Mouse (Mus musculus): ENCODE data around the gene AC140267.1. TPM values are rescaled to one million over a fixed set of nuclear protein-coding genes. Genes with fewer than 3 reads are reported as not detected.

Gene AC140267.1
- polyA plus RNA-seq, 1 experiment from 2014 or later, result 2.3 TPM

DNA sequence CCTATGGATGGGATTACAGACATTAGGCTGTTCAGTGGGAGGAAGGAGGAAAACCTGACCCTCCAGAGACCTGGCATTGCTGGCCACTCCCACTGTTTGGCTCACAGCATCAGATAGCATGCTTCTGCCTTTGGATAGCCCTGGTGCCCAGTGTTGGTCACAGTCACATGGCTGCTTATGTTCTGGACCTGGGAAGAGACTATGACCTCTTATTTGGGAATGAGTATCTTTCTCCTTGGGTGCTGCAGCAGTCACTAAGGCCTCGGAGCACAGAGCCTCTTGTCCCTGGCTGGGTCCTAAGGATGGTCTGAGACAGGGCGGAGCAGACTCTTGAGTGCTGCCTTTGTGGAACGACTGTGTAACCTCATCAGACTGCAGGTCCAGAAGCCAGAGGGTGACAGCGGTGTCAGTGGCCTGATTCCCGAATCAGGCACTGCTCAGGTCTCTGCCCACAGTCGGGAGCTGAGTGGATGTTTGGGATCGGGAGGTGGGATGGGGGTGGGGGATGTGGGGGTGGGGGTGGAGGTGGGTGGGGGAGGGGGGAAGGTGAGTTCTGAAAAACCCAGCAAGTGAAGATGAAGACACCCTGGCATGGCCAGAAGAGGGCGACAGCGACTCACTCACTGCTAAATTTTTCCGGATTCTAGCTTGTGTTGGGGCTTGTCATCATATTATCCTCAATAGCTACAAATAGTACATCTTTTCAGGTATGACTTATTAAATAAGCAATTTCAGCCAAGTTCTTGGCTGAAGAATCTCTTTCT is 19.7 kb upstream of the AC140267.1 start:
- peaks cover 11% of the 10 kb centered on the region for H3K36me3 ChIP-seq (replicated peaks)
- H3K27me3 ChIP-seq (replicated peaks), result no peaks in the 10 kb centered on the region
- H3K9ac ChIP-seq, result no peak overlapping the region
- 0 out of 2 replicates have a peak, but pooled peaks cover 3% of the 10 kb centered on the region for H3K4me1 ChIP-seq
- no peak for ATAC-seq (replicated peaks)
- H3K9me3 ChIP-seq, result no peaks in the 10 kb centered on the region
- H3K4me2 ChIP-seq, result no peak overlapping the region
- H3K27ac ChIP-seq, result no peak overlapping the region
- H3K4me3 ChIP-seq, result no peak overlapping the region
- 18% methylated on average over 10 of the region's 10 CpGs for WGBS

DNA sequence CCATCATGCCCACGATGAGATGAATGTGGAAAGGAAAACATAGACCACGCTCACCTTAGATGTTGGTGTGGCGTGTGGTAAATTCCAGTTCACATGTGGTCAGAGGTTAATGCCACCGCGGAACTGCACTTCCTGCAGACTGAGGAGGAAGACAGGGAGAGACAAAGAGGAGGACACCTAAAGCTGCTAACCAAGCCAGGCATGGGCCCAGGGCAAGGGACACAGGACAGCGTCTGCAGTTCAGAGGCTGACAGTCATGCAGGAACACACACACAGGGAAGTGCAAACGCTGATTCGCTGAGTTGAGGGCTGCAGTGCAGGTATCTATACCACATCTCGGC is 19.2 kb upstream of the AC140267.1 start:
- no peak for ATAC-seq (replicated peaks)
- no peak overlapping the region for H3K4me3 ChIP-seq
- WGBS, result 68% methylated on average over 9 of the region's 9 CpGs
- H3K4me2 ChIP-seq, result no peak overlapping the region
- no peaks in the 10 kb centered on the region for H3K27me3 ChIP-seq (replicated peaks)
- H3K36me3 ChIP-seq (replicated peaks), result peaks cover 6% of the 10 kb centered on the region
- 0 out of 2 replicates have a peak, but pooled peaks cover 3% of the 10 kb centered on the region for H3K4me1 ChIP-seq
- no peaks in the 10 kb centered on the region for H3K9me3 ChIP-seq
- no peak overlapping the region for H3K27ac ChIP-seq
- H3K9ac ChIP-seq, result no peak overlapping the region

GRCm38 (mm10) chr15:80217476-80217875 is 18.2 kb upstream of the AC140267.1 start:
- 92% methylated on average over 10 of the region's 10 CpGs for WGBS
- Histone ChIP-seq H3K27me3 (replicated peaks) (no peaks in the 10 kb centered on the region), H3K4me2 (no peak overlapping the region), H3K27ac (no peak overlapping the region), H3K9ac (no peak overlapping the region), H3K4me3 (no peak overlapping the region), H3K9me3 (no peaks in the 10 kb centered on the region), H3K36me3 (replicated peaks) (no peaks in the 10 kb centered on the region), H3K4me1 (0 out of 2 replicates have a peak, but pooled peaks cover 3% of the 10 kb centered on the region)
- ATAC-seq (replicated peaks), result no peak

GRCm38 (mm10) chr15:80219211-80219610 is 16.4 kb upstream of the AC140267.1 start:
- H3K9ac ChIP-seq, result no peak overlapping the region
- no peak for ATAC-seq (replicated peaks)
- no peaks in the 10 kb centered on the region for H3K27me3 ChIP-seq (replicated peaks)
- peak overlapping the region; percentile 31 for H3K4me2 ChIP-seq
- H3K4me3 ChIP-seq, result no peak overlapping the region
- no peaks in the 10 kb centered on the region for H3K9me3 ChIP-seq
- 58% methylated on average over 14 of the region's 14 CpGs for WGBS
- H3K27ac ChIP-seq, result no peak overlapping the region
- no peaks in the 10 kb centered on the region for H3K36me3 ChIP-seq (replicated peaks)
- 0 out of 2 replicates have a peak, but pooled peaks cover 3% of the 10 kb centered on the region for H3K4me1 ChIP-seq

GRCm38 (mm10) chr15:80219705-80220657 is 15.7 kb upstream of the AC140267.1 start:
- Histone ChIP-seq H3K36me3 (replicated peaks) (no peaks in the 10 kb centered on the region), H3K4me3 (no peak overlapping the region), H3K27me3 (replicated peaks) (no peaks in the 10 kb centered on the region), H3K27ac (no peak overlapping the region), H3K4me1 (0 out of 2 replicates have a peak, but pooled peaks cover 3% of the 10 kb centered on the region), H3K9me3 (no peaks in the 10 kb centered on the region), H3K4me2 (no peak overlapping the region), H3K9ac (no peak overlapping the region)
- 71% methylated on average over 4 of the region's 4 CpGs for WGBS
- ATAC-seq (replicated peaks), result no peak

DNA sequence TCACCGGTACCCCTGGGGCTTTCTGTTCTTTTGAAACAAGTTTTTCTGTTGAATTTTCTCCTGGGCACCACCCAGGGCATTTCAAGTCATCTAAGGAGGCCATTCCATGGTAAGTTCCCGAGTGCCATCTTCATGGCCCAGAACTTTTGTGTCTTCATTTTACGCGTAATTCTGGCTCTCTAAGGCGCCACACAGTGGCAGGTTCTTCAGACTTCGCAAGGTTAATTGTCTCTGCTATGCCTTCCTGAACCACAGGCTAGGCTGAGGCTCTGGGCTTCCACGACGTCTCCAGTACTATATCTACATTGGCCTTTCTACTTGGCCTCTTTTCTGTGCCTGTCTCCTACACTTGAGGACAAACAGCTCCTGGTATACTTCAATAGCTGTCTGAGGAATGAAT is 14.6 kb upstream of the AC140267.1 start:
- no peak for ATAC-seq (replicated peaks)
- Histone ChIP-seq H3K27ac (no peak overlapping the region), H3K27me3 (replicated peaks) (no peaks in the 10 kb centered on the region), H3K4me1 (0 out of 2 replicates have a peak, but pooled peaks cover 3% of the 10 kb centered on the region), H3K4me2 (no peak overlapping the region), H3K9me3 (no peaks in the 10 kb centered on the region), H3K9ac (no peak overlapping the region), H3K36me3 (replicated peaks) (no peaks in the 10 kb centered on the region), H3K4me3 (no peak overlapping the region)
- 59% methylated on average over 8 of the region's 8 CpGs for WGBS

DNA sequence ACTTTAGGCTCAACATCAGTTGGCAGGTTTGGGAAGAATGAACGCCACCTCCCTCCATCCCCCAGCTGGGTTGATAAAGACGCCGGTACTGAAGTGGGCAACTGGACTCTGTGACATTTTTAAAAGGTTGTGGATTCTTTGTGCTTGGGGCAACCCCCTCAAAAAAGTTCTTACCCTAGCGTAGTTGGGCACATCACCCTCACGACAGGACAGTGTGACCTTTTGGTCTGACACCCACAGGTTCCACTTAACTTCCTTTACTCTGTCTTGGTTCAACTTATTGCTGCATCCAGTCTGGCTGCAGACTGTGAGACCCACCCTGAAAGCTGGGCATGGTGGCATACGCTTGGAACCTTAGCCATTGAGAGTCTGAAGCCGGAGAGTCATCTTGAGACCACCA is 11.9 kb upstream of the AC140267.1 start:
- no peaks in the 10 kb centered on the region for H3K9me3 ChIP-seq
- H3K36me3 ChIP-seq (replicated peaks), result no peaks in the 10 kb centered on the region
- 0 out of 2 replicates have a peak, but pooled peaks cover 3% of the 10 kb centered on the region for H3K4me1 ChIP-seq
- H3K27ac ChIP-seq, result no peak overlapping the region
- H3K4me2 ChIP-seq, result no peak overlapping the region
- 93% methylated on average over 7 of the region's 7 CpGs for WGBS
- no peak overlapping the region for H3K9ac ChIP-seq
- no peak for ATAC-seq (replicated peaks)
- no peak overlapping the region for H3K4me3 ChIP-seq
- H3K27me3 ChIP-seq (replicated peaks), result no peaks in the 10 kb centered on the region

DNA sequence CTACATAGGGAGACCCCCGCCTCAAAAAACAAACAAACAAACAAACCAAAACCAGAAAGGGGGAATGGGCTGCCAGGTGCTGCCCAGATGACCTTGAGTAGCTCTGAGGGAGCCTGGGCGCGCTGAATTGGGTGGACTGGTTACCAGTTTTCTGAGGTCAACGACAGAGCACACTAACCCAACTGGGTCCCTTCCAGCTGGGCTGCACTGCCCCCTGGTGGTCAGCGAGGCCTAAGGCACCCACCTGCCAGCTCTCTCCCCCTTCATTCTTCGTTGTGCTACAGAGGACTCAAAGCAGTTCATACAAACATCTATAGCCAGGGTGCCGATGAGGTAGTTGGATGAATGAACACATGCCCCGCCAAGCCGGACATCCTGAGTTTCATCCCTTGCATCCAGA is 10.4 kb upstream of the AC140267.1 start:
- Histone ChIP-seq H3K4me1 (no peaks in the 10 kb centered on the region), H3K27me3 (replicated peaks) (no peaks in the 10 kb centered on the region), H3K4me3 (no peak overlapping the region), H3K9me3 (no peaks in the 10 kb centered on the region), H3K36me3 (replicated peaks) (no peaks in the 10 kb centered on the region), H3K27ac (no peak overlapping the region), H3K4me2 (no peak overlapping the region), H3K9ac (no peak overlapping the region)
- 32% methylated on average over 9 of the region's 9 CpGs for WGBS
- no peak for ATAC-seq (replicated peaks)

DNA sequence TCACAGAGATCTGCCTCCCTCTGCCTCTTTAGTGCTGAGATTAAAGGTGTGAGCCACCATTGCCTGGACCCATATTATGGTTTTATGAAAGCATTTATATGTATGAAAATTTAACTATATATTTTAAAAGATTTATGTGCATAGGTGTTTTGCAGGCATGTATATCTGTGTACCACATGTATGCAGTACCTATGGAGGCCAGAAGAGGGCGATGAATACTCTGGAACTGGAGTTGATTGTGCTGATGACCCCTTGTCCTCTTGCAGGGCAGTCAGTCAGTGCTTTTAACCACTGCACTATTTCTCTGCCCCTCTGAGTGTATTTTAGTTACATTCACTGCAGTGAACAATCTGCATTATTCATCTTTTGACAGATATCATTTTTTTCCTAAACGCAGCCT is 9.8 kb upstream of the AC140267.1 start:
- Histone ChIP-seq H3K4me3 (no peak overlapping the region), H3K27me3 (replicated peaks) (no peaks in the 10 kb centered on the region), H3K36me3 (replicated peaks) (no peaks in the 10 kb centered on the region), H3K9ac (no peak overlapping the region), H3K4me1 (no peaks in the 10 kb centered on the region), H3K9me3 (no peaks in the 10 kb centered on the region), H3K4me2 (no peak overlapping the region), H3K27ac (no peak overlapping the region)
- 49% methylated on average over 2 of the region's 2 CpGs for WGBS
- ATAC-seq (replicated peaks), result no peak

GRCm38 (mm10) chr15:80228071-80228800 is 7.4 kb upstream of the AC140267.1 start:
- H3K9me3 ChIP-seq, result no peaks in the 10 kb centered on the region
- no peak overlapping the region for H3K4me2 ChIP-seq
- no peak overlapping the region for H3K27ac ChIP-seq
- WGBS, result 66% methylated on average over 17 of the region's 17 CpGs
- no peak overlapping the region for H3K9ac ChIP-seq
- no peaks in the 10 kb centered on the region for H3K27me3 ChIP-seq (replicated peaks)
- no peaks in the 10 kb centered on the region for H3K36me3 ChIP-seq (replicated peaks)
- no peak overlapping the region for H3K4me3 ChIP-seq
- peaks cover 2% of the 10 kb centered on the region; the same call in 1 of the 2 replicates for H3K4me1 ChIP-seq
- no peak for ATAC-seq (replicated peaks)

GRCm38 (mm10) chr15:80232331-80232730 is 3.3 kb upstream of the AC140267.1 start:
- Histone ChIP-seq H3K27ac (no peak overlapping the region), H3K4me2 (no peak overlapping the region), H3K4me1 (peaks cover 18% of the 10 kb centered on the region), H3K9ac (no peak overlapping the region), H3K36me3 (replicated peaks) (peaks cover 10% of the 10 kb centered on the region), H3K4me3 (no peak overlapping the region), H3K27me3 (replicated peaks) (no peaks in the 10 kb centered on the region), H3K9me3 (no peaks in the 10 kb centered on the region)
- ATAC-seq (replicated peaks), result no peak
- 31% methylated on average over 2 of the region's 2 CpGs for WGBS

- Histone ChIP-seq H3K4me2 (peak overlapping the region; percentile 68), H3K27ac (peak overlapping the region; percentile 90), H3K9ac (peak overlapping the region; percentile 33; the same call in 1 of the 2 replicates), H3K36me3 (replicated peaks) (peaks cover 12% of the 10 kb centered on the region), H3K4me1 (peaks cover 18% of the 10 kb centered on the region), H3K9me3 (no peaks in the 10 kb centered on the region), H3K4me3 (peak overlapping the region; percentile 93; the same call in 1 of the 2 replicates), H3K27me3 (replicated peaks) (no peaks in the 10 kb centered on the region)
- 56% methylated on average over 4 of the region's 4 CpGs for WGBS
- peak; percentile 46 for ATAC-seq (replicated peaks)
These were observed 2.6 kb upstream of the AC140267.1 start for GRCm38 (mm10) chr15:80233053-80233452.
